Mouse (Mus musculus): ENCODE data around the gene Lmo7.

Lmo7 gene

DNA sequence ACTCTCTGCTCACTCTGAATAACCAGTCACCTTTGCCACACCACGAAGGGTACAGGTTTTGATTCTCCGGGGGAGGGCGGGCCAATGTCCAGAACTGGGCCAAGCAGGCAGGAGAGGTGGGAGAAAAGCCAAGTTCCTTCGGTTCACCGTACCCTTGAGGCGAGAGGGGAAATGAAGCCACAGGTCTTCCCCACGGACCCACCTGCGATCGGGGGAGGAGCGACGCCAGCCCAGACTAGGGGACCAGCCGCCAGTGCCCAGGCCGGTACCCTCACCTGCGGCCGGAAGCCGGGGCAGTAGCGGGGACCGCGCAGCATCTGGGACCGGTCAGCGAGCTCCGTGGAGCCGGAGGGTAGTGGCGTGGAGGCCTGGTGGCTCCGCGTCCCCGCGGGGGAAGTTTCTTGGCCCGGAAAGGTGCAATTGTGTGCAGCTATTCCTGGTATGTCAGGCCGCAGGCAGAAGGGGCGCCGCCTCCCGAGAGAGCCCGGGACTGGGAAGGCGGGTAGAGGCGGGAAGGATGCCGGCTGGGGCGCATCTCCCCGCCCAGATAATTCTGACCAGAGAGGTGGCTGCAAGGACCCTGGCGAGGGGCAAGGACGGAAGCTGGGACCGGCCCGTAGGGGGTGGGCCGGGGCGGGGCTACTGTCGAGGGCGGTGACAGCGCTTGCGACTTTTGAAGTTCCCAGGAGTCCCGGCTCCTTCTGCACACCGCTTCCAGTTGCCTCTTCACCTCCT, at the start of gene Lmo7, which contains the start of gene Gm9922:
Gene Lmo7 (plus strand): TSS at position 721 of the 735 bp plus-strand sequence.
Gene Gm9922 (minus strand): TSS at position 578 of the 735 bp plus-strand sequence.
- peak; percentile 59 for DNase-seq (ENCODE audit: low spot score)

DNA sequence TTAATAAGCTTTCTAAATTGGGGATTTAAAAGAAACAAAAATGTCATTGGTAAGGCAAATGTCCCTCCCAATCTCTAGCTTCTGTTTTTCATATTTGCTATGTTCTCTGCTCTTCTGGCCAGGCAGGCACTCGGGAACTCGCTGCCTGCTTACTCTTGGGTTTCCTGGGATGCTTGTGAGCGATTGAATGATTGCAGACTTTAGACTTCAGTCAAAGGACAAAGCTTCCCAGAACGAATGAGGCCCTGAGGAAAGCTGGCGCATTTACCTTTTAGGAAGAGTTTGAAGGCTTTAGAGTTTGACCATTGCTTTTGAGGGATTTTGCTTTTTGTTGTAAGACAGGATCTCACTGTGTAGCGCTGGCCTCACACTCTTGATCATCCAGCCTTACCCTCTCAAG, 42.1 kb upstream of the Lmo7 start:
- no peak for DNase-seq (ENCODE audit: low spot score)

DNA sequence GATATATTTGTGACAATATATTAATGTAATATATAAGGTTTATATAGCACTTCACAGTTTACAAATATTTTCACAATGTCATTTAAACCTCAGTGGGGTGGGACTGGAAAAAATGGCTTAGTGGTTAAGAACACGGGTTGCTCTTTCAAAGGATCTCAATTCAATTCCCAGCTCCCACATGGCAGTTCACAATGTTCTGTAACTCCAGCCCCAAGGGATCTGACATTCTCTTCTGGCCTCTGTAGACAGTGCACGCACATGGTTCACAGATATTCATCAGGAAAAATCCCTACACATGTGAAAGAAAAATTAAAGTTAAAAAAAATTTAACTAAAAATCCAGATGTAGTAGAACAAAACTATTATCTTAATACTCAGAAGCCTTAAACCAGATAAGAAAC, 41.4 kb upstream of the Lmo7 start:
- no peak for DNase-seq (ENCODE audit: low spot score)

DNA sequence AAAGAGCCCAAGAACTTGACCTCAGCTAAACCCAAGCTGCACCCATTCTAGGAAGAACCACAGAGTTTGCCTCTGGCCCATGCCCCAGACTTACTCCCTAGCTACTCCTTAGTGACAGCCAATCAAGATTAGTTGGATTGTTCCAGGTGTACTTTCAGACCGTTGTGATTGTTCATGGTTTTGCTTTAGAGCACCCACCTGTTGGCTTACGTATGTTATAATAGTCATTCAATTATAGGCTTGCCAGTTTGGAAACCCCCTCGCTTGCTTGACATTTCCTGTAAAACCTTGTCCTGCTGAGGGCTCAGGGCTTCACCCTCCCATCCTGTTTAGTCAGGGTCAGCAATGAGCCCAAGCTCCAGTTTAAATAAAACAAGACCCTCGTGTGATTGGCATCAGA, 25.3 kb upstream of the Lmo7 start:
- DNase-seq (ENCODE audit: low spot score) = no peak

DNA sequence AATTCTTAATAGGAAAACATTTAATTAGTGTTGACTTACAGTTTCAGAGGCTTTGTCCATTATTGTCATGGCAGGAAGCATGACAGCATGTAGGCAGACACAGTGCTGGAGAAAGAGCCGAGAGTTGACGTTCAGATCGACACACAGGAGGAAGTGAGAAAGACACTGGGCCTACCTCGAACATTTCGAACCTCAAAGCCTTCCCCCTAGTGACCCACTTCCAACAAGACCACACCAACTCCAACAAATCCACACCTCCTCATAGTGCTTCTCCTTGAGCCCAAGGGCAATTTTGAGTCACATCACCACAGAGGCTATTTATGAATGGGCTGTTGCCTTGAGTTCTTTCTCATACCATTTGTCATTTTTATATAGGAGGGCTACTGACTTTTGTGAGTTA, 22.7 kb upstream of the Lmo7 start:
- no peak for DNase-seq (ENCODE audit: low spot score)

DNA sequence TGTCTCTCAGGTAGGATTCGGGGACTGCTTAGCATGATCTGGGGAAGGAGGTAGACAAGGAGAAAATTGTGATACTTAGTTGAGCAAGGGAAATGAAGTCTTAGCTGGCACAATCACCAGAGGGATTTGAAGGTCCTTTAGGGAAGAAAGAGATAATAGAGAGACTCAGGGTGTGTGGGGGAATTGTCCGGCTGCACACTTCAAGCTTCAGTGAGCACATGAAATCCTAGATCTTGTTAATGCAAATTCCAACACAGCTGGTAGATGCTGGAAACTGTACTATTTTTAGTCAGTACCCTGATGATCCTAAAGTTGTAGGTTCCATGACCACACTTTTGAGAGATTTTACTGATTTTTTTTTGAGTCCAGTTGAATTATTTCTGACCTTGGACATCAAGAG, 15.3 kb upstream of the Lmo7 start:
- DNase-seq (ENCODE audit: low spot score) = no peak

DNA sequence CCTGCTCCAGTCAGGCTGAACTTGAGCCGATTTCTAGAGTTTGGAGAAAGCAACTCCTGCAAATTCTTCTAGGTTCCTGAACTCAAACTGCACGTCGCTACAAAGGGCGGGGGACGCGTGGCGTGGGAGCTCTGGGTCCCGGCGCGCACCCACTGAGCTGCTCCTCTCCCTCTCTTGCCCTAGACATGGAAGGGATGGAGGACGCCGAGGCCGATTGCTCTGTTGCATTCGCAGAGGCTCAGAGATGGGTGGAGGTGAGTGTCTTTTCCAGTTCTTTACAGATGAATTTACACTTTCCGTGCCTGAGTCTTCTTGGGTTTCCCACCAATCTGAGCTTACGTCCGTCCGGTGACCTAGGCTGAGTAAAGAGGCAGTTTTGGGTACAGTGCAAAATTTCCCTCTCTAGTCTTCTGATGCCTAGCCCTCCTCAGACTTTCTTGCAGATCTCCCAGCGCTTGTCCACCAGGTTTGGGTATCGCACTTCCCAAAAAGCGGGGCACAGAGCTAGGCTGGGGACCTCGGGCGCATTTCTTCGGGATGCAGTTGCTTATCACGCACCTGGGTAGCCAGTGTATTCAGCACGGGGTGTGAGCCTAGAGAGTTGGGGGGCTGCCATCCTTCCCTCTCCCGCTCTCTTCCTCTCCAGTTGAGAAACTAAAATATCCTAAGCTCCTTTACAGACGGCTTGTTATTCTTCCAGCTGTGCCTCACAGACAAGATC, 375 bp downstream of the Lmo7 start:
- peak; percentile 7 for DNase-seq (ENCODE audit: low spot score)

DNA sequence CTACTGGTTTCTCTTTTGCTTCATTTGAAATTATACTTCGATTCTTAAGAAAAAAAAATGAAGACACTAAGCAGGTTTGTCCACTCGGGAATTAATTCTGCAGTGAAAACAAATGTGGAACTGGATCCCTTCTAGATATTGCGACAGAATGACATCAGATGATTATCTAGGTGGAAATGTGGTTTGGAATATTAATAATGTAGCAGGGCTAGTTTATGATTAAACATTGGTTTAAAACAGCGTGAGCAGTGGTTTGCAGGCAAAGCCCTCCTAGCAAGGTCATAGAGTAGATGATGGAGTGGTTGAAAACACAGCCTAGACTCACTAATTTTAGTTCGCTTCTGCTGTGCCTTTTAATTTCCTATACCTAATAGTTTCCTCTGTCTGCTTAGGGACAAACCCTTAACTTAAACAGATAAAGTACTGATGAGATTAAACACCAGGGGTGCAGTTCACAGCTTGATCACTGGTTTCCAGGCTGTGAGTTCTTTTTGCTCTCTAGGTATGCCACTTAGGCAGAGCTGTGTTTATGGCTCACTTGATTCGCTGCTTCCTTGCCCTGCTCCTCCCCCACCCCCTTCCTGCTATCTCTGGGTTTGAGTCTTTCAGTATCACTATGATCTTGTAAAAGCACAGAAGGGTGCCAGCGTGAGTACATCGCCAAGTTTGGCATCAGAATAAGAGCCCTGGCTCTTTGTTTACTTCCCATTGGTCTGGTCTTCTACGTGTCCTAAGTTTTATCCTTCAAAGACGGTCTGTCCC, 4.0 kb downstream of the Lmo7 start:
- DNase-seq (ENCODE audit: low spot score) = no peak

DNA sequence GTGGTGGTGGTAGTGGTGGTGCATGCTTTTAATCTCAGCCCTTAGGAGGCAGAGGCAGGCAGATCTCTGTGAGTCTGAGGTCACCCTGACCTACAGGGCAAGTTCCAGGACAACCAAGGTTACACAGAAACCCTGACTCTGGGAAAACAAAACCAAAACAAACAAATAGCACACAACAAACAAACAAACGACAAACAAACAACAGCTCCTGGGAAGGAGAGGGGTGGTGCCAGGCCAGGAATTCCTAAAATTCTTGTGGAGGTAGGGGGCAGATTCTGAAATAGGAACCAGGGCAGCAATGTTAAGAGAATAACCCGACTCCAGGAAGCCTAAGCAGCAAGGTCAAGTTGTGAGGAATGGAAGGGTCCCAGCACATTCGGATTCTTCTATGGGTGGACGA, 7.7 kb downstream of the Lmo7 start:
- no peak for DNase-seq (ENCODE audit: low spot score)

DNA sequence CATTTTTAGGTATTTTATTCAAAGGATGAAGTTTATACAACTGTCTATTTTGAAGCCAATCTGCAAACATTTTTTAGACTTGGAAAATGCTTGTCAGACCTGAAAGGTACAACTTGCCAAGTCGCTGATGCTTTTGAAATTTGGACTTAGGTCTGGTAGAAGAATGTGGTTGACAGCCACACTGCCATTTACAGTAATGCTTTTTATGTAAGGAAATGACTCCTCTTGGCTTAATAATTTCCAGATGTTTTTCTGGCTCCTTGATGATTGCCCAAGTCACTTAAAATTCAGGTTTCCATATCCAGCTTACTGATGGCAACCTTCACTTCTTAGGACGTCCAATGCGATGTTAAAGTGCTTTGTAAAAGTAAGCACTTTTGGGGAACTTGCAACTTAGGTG, 16.9 kb downstream of the Lmo7 start:
- no peak for DNase-seq (ENCODE audit: low spot score)

DNA sequence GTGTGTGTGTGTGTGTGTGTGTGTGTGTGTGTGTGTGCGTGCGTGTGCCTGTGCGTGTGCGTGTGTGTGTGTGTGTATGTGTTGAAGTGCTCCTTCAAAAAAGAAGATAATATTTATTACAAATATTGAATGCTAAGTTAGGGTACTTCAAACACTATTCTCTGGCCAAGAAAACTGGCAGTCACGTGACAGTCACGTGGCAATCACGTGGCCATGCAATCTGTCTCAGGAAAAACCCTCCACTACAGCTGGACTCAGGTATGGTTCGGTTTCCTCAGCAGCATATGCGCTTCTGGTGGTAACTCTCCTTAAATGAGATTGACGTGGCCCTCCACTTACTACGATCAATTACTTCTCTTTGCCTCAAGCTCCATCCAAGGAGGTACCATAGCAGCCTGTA, 18.1 kb downstream of the Lmo7 start:
- no peak for DNase-seq (ENCODE audit: low spot score)

DNA sequence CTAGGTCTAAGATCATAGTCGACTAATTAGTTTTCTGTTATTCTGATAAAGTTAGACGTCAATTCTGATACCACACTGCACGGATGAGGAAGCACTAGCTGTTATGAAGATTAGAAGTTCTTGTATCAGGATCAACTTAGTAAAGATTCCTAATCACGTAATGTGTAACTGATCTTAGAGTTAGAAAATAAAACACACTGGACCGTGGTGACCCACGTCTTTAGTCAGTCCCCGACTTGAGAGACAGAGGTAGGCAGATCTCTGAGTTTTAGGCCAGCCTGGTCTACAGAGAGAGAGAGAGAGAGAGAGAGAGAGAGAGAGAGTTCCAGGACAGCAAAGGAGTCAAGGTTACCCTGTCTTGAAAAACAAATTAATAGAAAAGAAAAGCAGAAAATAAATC, 18.7 kb downstream of the Lmo7 start:
- no peak for DNase-seq (ENCODE audit: low spot score)

DNA sequence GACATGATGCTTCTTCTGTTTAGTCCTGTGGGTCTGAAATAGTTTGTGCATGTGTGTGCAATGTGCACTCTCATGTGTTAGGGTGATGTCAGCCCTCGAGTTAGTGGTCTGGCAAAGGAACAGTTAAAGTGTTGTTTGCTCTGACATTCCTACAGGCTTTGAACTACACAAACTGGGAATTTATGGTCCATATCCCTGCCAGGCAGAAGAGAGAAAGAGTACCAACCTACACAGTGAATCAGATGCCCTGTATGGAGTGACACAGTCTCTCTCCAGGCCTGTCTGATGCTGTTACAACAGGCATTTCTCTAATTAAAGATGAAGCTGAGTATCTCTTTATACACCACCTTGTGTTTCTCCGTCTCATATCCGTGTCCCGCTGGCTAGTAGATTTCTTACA, 21.2 kb downstream of the Lmo7 start:
- no peak for DNase-seq (ENCODE audit: low spot score)

DNA sequence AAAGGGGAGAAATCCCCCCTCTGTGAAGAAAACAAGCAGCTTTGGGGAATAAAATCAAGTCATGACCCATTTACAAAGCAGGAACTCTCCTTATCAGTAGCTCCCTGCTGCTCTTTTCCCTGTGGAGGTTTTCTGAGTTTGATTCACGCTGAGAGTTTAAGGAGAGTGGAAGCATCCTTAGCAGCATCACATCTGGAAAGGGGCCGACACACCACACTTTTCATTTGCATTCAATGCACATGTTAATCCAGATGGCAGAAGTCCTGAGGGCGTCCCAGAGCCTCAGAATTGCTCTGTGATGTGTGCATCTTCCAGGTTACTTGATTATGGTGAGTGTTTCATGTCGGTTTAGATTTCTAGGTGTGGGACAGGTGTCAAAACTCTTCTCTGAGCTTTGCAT, 25.7 kb downstream of the Lmo7 start:
- DNase-seq (ENCODE audit: low spot score) = no peak

DNA sequence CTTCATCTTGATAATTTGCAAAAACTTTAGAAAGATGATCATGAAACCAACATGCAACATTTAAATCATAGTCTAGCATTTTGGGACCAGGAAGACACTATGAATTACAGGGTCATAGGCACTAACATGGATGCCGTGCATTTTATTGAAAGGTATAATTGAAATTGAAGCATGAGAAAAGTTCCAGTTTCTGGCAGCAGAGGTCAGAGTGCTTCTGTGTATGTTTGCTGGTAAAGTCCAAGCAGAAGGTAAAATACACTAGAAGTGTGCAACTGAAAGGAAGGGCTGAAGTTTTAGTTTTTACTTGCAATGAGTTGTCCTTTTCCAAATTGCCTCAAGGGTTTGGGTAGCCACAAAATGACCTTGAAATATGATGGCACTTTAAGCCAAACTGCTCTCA, 32.5 kb downstream of the Lmo7 start:
- no peak for DNase-seq (ENCODE audit: low spot score)

DNA sequence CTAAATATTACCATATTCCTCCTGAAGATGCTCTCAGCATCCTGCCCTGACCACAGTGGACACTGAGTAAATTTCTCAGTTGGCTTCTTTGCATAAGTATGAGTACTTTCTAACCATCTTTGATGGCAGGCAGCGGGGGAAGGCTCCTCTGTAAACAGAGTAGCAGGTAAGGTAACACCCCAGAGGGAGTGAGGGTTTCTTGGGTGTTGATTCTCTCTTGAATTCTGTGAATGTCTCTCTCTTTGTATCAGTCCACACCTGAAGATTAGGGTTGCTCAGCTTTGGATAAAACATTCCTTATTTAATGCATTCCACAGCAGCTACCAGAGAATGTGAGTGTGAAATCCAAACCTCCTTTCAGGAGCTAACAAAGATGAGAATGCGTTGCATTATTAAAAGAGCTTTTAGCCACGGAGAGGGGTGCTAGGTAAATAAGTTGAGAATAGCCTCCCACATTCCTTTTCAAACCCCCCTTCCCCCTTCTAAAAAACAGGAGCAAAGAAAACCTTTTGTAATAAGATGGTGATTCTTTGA, 34.1 kb downstream of the Lmo7 start:
- DNase-seq (ENCODE audit: low spot score) = no peak

DNA sequence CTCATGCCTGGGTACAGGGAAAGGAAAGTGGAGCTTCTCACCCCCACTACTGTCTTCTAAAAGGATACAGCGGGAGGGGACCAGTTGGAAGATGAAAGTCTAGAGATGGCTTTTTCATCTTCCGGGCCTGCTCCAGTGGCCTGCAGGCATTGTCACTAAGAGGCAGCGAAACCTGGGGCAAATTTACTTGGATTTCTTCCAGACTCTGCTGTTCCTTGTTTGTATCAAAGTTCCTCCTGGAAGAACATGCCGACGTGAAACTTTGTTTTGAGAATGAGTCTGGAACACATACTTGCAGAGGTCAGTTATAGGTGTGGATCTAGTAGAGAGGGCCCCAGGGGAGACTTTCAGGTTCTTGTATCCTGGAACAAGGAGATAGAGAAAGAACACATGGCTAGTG, 41.6 kb downstream of the Lmo7 start:
- DNase-seq (ENCODE audit: low spot score) = no peak

DNA sequence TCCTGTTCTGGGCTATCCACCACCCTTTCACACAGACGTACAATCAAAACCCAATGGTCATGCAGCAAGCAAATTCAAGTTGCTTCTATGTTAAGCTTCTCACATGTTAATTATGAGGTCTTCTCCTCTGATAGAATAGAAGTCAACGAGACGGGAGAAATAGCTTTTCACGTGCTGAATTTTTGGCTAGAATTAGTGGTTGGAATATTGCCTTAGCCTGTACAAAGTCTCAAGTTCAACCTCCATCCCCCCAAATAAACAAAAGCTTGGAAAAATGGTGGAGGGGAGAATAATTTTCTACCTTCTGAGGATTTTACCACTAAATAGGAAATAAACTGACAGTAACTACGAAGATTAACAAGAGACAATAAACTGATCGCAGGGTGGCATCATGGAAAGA, 42.0 kb downstream of the Lmo7 start:
- DNase-seq (ENCODE audit: low spot score) = no peak

DNA sequence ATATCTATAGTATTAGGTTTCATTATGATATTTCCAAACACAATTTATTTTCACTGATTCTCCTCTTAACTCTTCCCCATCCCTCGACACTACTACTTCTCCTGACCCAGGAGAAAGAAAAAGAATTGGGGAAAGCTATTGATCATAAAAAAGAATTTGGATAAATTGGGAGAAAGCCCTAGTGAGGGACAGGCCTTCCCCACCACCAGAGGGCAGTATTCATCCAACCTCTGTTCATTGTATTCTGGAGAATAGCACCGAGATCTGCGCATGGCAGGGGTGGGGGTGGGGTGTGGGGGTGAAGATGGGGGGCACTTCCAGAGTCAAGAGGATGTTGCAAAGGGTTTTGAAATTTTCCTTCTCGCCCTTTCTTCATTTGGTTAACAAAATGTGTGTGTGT, 44.9 kb downstream of the Lmo7 start:
- peak; percentile 26 for DNase-seq (ENCODE audit: low spot score)

DNA sequence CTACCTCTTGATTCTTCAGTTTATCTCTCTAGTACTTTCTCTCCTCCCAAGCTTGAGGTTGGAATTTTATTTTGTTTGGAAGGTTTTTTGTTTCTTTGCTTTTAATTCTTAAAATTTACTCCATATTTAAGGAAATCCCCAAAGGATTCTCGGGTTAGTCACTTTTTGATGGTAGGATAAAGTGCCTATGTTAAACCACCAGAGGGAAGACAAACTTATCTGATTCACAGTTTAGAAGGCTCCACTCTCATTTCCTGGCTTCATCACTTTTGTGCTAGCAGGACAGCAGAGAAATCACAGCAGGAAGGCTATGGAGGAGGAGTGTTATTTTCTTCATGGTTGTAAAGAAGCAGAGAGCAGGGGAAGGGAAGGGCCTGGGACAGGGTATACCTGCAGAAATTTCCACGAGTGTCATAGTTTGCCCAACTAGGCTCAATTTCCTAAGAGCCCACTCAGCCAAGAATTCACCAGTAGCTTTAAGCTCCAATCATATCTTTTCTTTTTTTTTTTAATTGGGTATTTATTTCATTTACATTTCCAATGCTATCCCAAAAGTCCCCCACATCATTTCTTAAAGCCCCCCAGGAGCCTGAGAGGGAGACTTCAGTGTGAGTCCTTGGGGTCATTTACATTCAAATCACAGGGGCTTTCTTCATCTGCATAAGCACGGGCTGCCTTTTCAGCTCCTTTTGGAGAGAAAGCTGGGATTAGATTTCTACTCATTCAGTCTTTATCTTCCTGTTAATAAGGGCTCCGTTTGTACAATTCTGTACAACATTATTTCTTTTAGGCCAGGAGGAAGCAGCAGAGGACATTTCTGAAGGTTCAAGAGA, 46.8 kb downstream of the Lmo7 start:
- DNase-seq (ENCODE audit: low spot score) = no peak

DNA sequence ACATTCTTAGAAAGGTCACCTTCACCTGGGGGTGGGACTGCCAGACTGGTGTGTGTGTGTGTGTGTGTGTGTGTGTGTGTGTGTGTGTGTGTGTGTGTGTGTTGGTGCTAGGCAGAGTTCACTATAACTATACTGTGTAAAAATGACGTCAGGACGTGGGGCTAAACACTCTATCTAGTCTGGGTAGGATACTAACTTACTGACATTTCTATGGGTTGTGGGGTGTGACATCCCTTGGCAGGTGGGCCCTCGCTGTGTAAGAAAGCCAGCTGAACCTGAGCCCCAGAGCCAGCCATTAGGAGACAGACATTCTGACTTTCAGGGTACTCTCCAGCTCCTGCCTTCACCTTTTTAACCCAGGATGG, 47.4 kb downstream of the Lmo7 start:
- no peak for DNase-seq (ENCODE audit: low spot score)

DNA sequence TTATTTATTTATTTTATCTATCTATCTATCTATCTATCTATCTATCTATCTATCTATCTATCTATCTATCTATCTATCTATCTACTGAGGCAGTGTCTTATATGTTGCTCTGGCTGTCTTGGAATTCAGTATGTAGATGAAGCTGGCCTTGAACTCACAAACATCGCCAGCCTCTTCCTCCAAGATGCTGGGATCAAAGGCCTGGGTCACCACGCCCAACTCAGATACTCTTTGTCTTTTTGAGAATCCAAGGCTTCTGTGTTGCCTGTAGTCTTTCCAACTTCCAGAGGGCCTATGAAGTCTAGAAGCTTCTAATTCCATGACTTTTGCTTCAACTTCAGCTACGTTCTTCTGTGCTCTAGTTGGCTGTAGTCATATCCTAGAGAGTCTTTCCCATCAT, 48.7 kb downstream of the Lmo7 start:
- DNase-seq (ENCODE audit: low spot score) = no peak
